Comparison of ENCODE assay signal across 14 mouse cellular contexts in genomic region chr14:21287726-21288442, GRCm38 (mm10).
DNase-seq lines count a peak whose midpoint lies in the region; ATAC-seq lines count a peak whose summit lies in the region.
"Had no signal": no experiment of that assay in that cellular context is flagged by ENCODE, and none has a peak within 500 bp of the region (broad histone marks: within the 10 kb centered on the region; RNA-seq: fewer than 3 reads in every experiment).

No protein-coding gene starts in this region.

- no peaks in the 10 kb centered on the region for H3K36me3 ChIP-seq in forebrain, embryonic 10.5 days (replicated peaks)
- H3K36me3 ChIP-seq in forebrain, embryonic 14.5 days (ENCODE audit: control insufficient read depth, insufficient read depth, low read length): no peaks in the 10 kb centered on the region
- H3K36me3 ChIP-seq: heart, embryonic 12.5 days had no signal

- H3K4me2 ChIP-seq in forebrain, embryonic 14.5 days (ENCODE audit: low read length): no peak overlapping the region
- H3K4me2 ChIP-seq: heart, embryonic 12.5 days; liver, embryonic 11.5 days had no signal

- 66% methylated on average over 9 of the region's 9 CpGs for WGBS in forebrain, embryonic 10.5 days
- 65% methylated on average over 9 of the region's 9 CpGs for WGBS in forebrain, embryonic 14.5 days

- H3K27me3 ChIP-seq in forebrain, embryonic 10.5 days (ENCODE audit: poor library complexity, severe bottlenecking): no peaks in the 10 kb centered on the region
- no peaks in the 10 kb centered on the region for H3K27me3 ChIP-seq in forebrain, embryonic 14.5 days (replicated peaks; ENCODE audit: control insufficient read depth, insufficient read depth, low read length)
- H3K27me3 ChIP-seq: heart, embryonic 12.5 days; megakaryocyte, embryonic 14.5 days had no signal

- H3K4me1 ChIP-seq in forebrain, embryonic 10.5 days: peaks cover 40% of the 10 kb centered on the region
- peaks cover 29% of the 10 kb centered on the region for H3K4me1 ChIP-seq in forebrain, embryonic 14.5 days (ENCODE audit: control insufficient read depth, insufficient read depth, low read length)
- H3K4me1 ChIP-seq: megakaryocyte, embryonic 14.5 days had no signal

- H3K27ac ChIP-seq in forebrain, embryonic 10.5 days: peak overlapping the region; percentile 56
- no peak overlapping the region for H3K27ac ChIP-seq in forebrain, embryonic 14.5 days (ENCODE audit: low read depth, low read length)

- no peaks in the 10 kb centered on the region for H3K9me3 ChIP-seq in forebrain, embryonic 10.5 days
- H3K9me3 ChIP-seq in forebrain, embryonic 14.5 days (replicated peaks; ENCODE audit: control insufficient read depth, low read length): no peaks in the 10 kb centered on the region
- H3K9me3 ChIP-seq: heart, embryonic 12.5 days; megakaryocyte, embryonic 14.5 days had no signal

- H3K4me3 ChIP-seq in forebrain, embryonic 10.5 days: no peak overlapping the region
- no peak overlapping the region for H3K4me3 ChIP-seq in forebrain, embryonic 14.5 days (ENCODE audit: low read depth, low read length)
- H3K4me3 ChIP-seq: heart, embryonic 12.5 days; megakaryocyte, embryonic 14.5 days had no signal

- no peak for ATAC-seq in forebrain, embryonic 14.5 days
- ATAC-seq: intestine, postnatal 0 days had no signal

- intact Hi-C loops in gastrocnemius, postnatal 36 days (cut with DNase I): no loop called here

- DNase-seq in forebrain, embryonic 10.5 days (ENCODE audit: extremely low spot score, low spot score): no peak
- DNase-seq in forebrain, embryonic 14.5 days (ENCODE audit: low spot score): no peak
- peak; percentile 65 for DNase-seq in embryo, embryonic 10.5 days (ENCODE audit: low spot score)
- peak; percentile 88 for DNase-seq in hindlimb bud, embryonic 11.5 days (ENCODE audit: extremely low spot score, low read depth, low spot score)
- peak; percentile 61 for DNase-seq in thymus, postnatal 0 days (ENCODE audit: low spot score)
- no peak for DNase-seq in gastrocnemius, postnatal 36 days
- DNase-seq in kidney, adult 8-10 months: no peak
- no peak for DNase-seq in layer of hippocampus, adult 9-11 months
- DNase-seq: cerebellum, adult 2 months; kidney, postnatal 4 days had no signal

- no peak overlapping the region for H3K9ac ChIP-seq in forebrain, embryonic 14.5 days (ENCODE audit: low read length)
- H3K9ac ChIP-seq: heart, embryonic 12.5 days had no signal

Comparison
In these comparisons a context has a peak if more than half of its experiments do, and no peak if none do; other contexts are left out.
1. DNase-seq: peak in embryo, embryonic 10.5 days (single experiment), hindlimb bud, embryonic 11.5 days (single experiment) and thymus, postnatal 0 days (single experiment); none in forebrain, embryonic 10.5 days (single experiment), forebrain, embryonic 14.5 days (single experiment), gastrocnemius, postnatal 36 days (0 of 2), kidney, adult 8-10 months (0 of 2) and layer of hippocampus, adult 9-11 months (single experiment).